Mouse (Mus musculus): ENCODE measurements around the gene Tmem18. TPM values are rescaled to one million over a fixed set of nuclear protein-coding genes. Genes with fewer than 3 reads are reported as not detected.

Tmem18 gene
- 9.4 and 18.7 TPM in 2 replicates for polyA plus RNA-seq (2012; rRNA removed; ENCODE audit: low replicate concordance)

DNA sequence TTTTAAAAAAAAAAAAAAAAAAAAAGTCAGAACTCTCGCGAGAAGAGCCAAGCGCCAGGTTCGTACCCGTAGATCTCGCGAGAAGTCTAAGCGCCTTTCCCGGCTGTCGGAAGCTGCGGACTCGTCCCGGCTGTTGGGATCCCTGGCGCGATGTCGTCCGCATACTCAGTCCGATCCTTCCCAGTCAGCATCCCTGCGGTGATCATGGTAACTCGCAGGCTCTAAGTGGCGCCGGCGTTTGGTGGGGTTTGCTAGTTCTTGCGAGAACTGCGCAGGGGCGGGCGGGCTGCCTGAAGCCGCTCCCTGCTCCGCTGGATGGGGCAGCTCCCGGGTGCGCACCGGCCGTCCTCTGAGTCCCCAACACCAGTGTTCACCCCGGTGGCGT lies at the start of gene Tmem18:
Gene Tmem18 (plus strand): TSS at position 71 of the 385 bp plus-strand sequence.

Other genes starting within 250 kb of the Tmem18 start
- 1.3 and 1.9 TPM in 2 replicates for gene Sntg2, start 211.1 kb upstream of the Tmem18 start, polyA plus RNA-seq (2012; rRNA removed; ENCODE audit: low replicate concordance)